Mouse (Mus musculus) liver, embryonic 15.5 days (tissue): ENCODE data around the gene Cct6b. TPM values are rescaled to one million over a fixed set of nuclear protein-coding genes. Genes with fewer than 3 reads are reported as not detected.

Source experiments
- ATAC-seq: fragments of 200-750 bp; cut with Nextera tagmentation; 2 replicates; pipeline ENCODE4 v1.8.0; 2017; ENCODE audit warnings: moderate number of reproducible peaks, mild to moderate bottlenecking, moderate library complexity; ENCODE audit not compliant: insufficient read depth
- H3K27ac ChIP-seq: fragments of 300-500 bp; sonication (generic); replicated peaks from 2 replicates; pipeline ENCODE4 v1.5.1; 2015; ENCODE audit warnings: mild to moderate bottlenecking, inconsistent platforms
- H3K27me3 ChIP-seq: fragments of 300-500 bp; sonication (generic); 2 replicates; pipeline ENCODE4 v1.6.1; 2015; ENCODE audit warnings: mild to moderate bottlenecking, inconsistent platforms
- H3K36me3 ChIP-seq: fragments of 300-500 bp; sonication (generic); replicated peaks from 2 replicates; pipeline ENCODE4 v1.6.1; 2015; ENCODE audit warnings: moderate library complexity, mild to moderate bottlenecking, inconsistent platforms
- H3K4me1 ChIP-seq: fragments of 300-500 bp; sonication (generic); replicated peaks from 2 replicates; pipeline ENCODE4 v1.6.1; 2015; ENCODE audit warnings: inconsistent platforms
- H3K4me2 ChIP-seq: fragments of 300-500 bp; sonication (generic); 2 replicates; pipeline ENCODE4 v1.6.1; 2015; ENCODE audit warnings: moderate library complexity, mild to moderate bottlenecking, inconsistent platforms
- H3K4me3 ChIP-seq: fragments of 300-500 bp; sonication (generic); replicated peaks from 2 replicates; pipeline ENCODE4 v1.5.1; 2015; ENCODE audit warnings: mild to moderate bottlenecking, inconsistent platforms
- H3K9ac ChIP-seq: fragments of 300-500 bp; sonication (generic); 2 replicates; pipeline ENCODE4 v1.6.1; 2015; ENCODE audit warnings: moderate library complexity, mild to moderate bottlenecking, inconsistent platforms
- H3K9me3 ChIP-seq: fragments of 300-500 bp; sonication (generic); replicated peaks from 2 replicates; pipeline ENCODE4 v1.6.1; 2016; ENCODE audit warnings: inconsistent platforms
- WGBS: fragments of 180-500 bp; shearing (Covaris S2); methylation state at CpG from one replicate; pipeline ENCODE4 v1.1.7; 2015; ENCODE audit warnings: mixed read lengths; ENCODE audit not compliant: insufficient replicate concordance; 5-methylcytosine and 5-hydroxymethylcytosine counted together
- polyA plus RNA-seq: library from polyadenylated mRNA; unstranded; fragments of >200 nt; fragmentation: Nextera tagmentation; extraction: Ambion mirVana; gene quantifications from 2 replicates; pipeline ENCODE4 v1.2.1, GENCODE M21; 2015

Gene Cct6b
- polyA plus RNA-seq, result 0.08 and 0.10 TPM in 2 replicates

GRCm38 (mm10) chr11:82763742-82764437, at the start of gene Cct6b, which contains the start of gene Zfp830:
TSS of gene Cct6b (minus strand) at chr11:82764321.
TSS of gene Zfp830 (plus strand) at chr11:82764345.
- under 1% methylated on average over 44 of the region's 44 CpGs for WGBS
- peak within 1 kb of the TSS; percentile 90 for H3K27ac ChIP-seq
- peaks cover 30% of the 10 kb centered on the region for H3K4me1 ChIP-seq
- peak within 1 kb of the TSS; percentile 85 for H3K9ac ChIP-seq
- H3K9me3 ChIP-seq, result no peaks in the 10 kb centered on the region
- H3K4me3 ChIP-seq, result peak within 1 kb of the TSS; percentile 91
- H3K27me3 ChIP-seq, result no peaks in the 10 kb centered on the region
- H3K36me3 ChIP-seq, result peaks cover 7% of the 10 kb centered on the region
- peak; percentile 100 for ATAC-seq
- peak within 1 kb of the TSS; percentile 90 for H3K4me2 ChIP-seq

DNA sequence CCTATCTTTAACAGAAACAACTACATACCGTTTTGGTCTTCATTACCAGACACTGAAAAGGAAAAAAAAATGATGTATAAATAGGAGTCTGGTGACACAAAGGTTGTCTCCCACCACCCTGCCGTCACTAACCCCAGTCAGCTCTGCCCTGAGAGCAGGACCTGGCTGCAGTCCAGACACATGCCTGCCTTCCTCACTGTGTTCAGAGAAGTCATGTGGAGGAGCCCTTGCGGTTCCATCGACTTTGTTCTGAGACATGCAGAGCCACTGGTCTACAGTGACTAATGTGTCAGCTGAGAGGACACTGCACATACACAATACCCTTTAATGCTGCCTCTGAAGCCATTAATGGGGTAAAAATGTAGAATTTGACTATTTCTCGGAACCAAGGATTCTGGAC, 44.4 kb upstream of the Cct6b start:
- 84% methylated on average over 5 of the region's 5 CpGs for WGBS
- ATAC-seq, result no peak
- peaks cover 92% of the 10 kb centered on the region for H3K36me3 ChIP-seq
- no peak overlapping the region for H3K9ac ChIP-seq
- H3K4me1 ChIP-seq, result no peaks in the 10 kb centered on the region
- H3K27me3 ChIP-seq, result no peaks in the 10 kb centered on the region
- no peak overlapping the region for H3K4me3 ChIP-seq
- no peak overlapping the region for H3K27ac ChIP-seq
- H3K4me2 ChIP-seq, result no peak overlapping the region
- H3K9me3 ChIP-seq, result no peaks in the 10 kb centered on the region

- Histone ChIP-seq H3K27ac (no peak overlapping the region), H3K9me3 (no peaks in the 10 kb centered on the region), H3K4me2 (no peak overlapping the region), H3K9ac (no peak overlapping the region), H3K4me3 (no peak overlapping the region), H3K27me3 (no peaks in the 10 kb centered on the region), H3K36me3 (peaks cover 96% of the 10 kb centered on the region), H3K4me1 (no peaks in the 10 kb centered on the region)
- WGBS, result 70% methylated on average over 3 of the region's 3 CpGs
- ATAC-seq, result no peak
Measured at GRCm38 (mm10) chr11:82807370-82807769, 43.2 kb upstream of the Cct6b start.

DNA sequence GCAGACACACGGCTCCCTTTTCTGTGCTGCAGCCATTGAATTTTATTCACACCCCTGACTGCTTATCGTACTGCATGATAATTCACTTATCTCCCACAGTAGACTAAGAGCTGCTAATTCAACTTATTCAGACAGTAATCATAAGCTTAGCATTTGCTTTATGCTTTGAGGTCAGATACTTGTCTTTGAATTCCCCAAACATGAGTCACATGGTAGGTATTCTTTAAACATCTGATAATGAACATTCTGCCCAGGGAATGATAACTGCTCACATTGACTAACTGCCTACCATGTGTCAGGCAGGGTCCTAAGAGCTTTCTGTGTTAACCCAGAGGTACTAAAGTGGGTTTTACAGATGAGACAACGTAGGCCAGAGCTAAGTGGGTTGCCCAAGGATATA, 42.5 kb upstream of the Cct6b start:
- Histone ChIP-seq H3K4me2 (no peak overlapping the region), H3K36me3 (peaks cover 96% of the 10 kb centered on the region), H3K9me3 (no peaks in the 10 kb centered on the region), H3K4me1 (no peaks in the 10 kb centered on the region), H3K27me3 (no peaks in the 10 kb centered on the region), H3K9ac (no peak overlapping the region), H3K27ac (no peak overlapping the region), H3K4me3 (no peak overlapping the region)
- ATAC-seq, result no peak
- WGBS, result 70% methylated on average over 3 of the region's 3 CpGs

DNA sequence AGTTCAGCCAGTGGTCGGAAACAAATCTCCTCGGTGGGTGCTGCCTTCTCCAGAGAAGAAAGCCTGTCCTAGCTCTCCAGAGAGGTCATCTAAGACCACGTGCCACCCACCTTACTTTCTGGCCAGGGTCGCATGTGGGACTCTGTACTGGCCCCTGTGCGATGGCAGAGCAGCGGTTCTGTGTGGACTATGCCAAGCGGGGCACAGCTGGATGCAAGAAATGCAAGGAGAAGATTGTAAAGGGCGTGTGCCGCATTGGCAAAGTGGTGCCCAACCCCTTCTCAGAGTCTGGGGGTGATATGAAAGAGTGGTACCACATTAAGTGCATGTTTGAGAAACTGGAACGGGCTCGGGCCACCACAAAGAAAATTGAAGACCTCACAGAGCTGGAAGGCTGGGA, 19.3 kb upstream of the Cct6b start:
- WGBS, result 75% methylated on average over 11 of the region's 11 CpGs
- H3K9me3 ChIP-seq, result no peaks in the 10 kb centered on the region
- ATAC-seq, result no peak
- peaks cover 38% of the 10 kb centered on the region for H3K4me1 ChIP-seq
- no peak overlapping the region for H3K9ac ChIP-seq
- no peak overlapping the region for H3K4me2 ChIP-seq
- no peak overlapping the region for H3K4me3 ChIP-seq
- no peak overlapping the region for H3K27ac ChIP-seq
- H3K36me3 ChIP-seq, result peaks cover 32% of the 10 kb centered on the region
- H3K27me3 ChIP-seq, result no peaks in the 10 kb centered on the region

GRCm38 (mm10) chr11:82782197-82782596, 18.1 kb upstream of the Cct6b start:
- Histone ChIP-seq H3K27me3 (no peaks in the 10 kb centered on the region), H3K36me3 (peaks cover 21% of the 10 kb centered on the region; the same call in 1 of the 2 replicates), H3K4me3 (peak overlapping the region; percentile 97), H3K4me2 (peak overlapping the region; percentile 74), H3K9me3 (no peaks in the 10 kb centered on the region), H3K27ac (no peak overlapping the region), H3K4me1 (peaks cover 42% of the 10 kb centered on the region), H3K9ac (peak overlapping the region; percentile 91)
- no peak for ATAC-seq
- 46% methylated on average over 6 of the region's 6 CpGs for WGBS

DNA sequence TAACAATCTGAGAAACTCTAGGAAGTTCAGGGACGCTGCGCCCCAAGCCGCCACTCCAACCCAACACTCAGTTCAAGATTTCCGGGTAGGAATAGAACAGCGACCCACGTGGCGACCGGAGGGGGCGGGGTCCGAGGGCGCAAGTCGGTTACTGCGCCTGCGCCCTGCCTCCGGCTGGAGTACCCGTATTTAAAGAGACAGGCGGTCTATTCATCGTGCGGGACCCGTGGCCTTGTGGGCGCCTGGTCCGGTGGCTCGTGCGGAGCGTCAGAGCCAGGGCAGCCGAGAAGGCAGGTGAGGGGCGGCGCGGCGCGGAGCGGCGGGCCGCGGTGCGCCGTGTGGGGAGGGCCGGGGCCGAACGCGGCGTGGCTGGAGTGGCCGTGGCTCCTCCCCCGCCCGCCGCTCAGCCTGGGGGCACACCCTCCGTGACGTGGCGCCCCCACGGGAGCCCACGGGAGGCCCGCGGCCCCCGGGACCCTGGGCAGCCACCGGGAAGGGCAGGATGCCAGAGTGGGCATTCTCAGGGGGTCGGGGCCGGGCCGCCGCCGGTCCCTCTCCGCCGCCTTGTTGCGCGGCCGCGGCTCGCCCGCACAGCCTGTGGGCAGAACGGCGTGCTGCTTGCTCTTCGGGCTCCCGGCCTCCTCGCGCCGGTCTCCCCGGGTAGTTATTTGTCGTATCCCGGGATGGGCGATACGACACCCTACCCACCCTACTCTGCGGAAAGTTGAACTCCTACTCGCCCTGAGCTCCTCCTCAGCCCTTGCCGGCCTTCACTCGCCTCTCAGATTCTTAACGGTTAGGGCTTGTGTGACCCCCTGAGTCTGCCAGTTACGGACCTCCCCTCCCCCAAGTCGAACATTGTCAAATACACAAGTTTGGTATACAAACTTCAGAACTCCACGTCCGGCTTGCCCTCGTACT, 17.1 kb upstream of the Cct6b start, which contains the start of gene Lig3:
Gene Lig3 (plus strand): TSS at position 126 of the 921 bp plus-strand sequence.
- Histone ChIP-seq H3K9ac (peak within 1 kb of the TSS; percentile 91), H3K27ac (peak within 1 kb of the TSS; percentile 83), H3K4me2 (peak within 1 kb of the TSS; percentile 74), H3K4me1 (peaks cover 42% of the 10 kb centered on the region), H3K27me3 (no peaks in the 10 kb centered on the region), H3K4me3 (peak within 1 kb of the TSS; percentile 97), H3K9me3 (no peaks in the 10 kb centered on the region), H3K36me3 (0 out of 2 replicates have a peak, but pooled peaks cover 21% of the 10 kb centered on the region)
- WGBS, result under 1% methylated on average over 82 of the region's 90 CpGs
- peak; percentile 92 for ATAC-seq

GRCm38 (mm10) chr11:82780134-82780533, 16.0 kb upstream of the Cct6b start:
- 34% methylated on average over 5 of the region's 5 CpGs for WGBS

GRCm38 (mm10) chr11:82764438-82764924, 360 bp upstream of the Cct6b start:
- H3K4me3 ChIP-seq, result peak overlapping the region; percentile 91
- peak overlapping the region; percentile 85 for H3K9ac ChIP-seq
- no peaks in the 10 kb centered on the region for H3K9me3 ChIP-seq
- under 1% methylated on average over 28 of the region's 28 CpGs for WGBS
- ATAC-seq, result peak; percentile 57
- peaks cover 30% of the 10 kb centered on the region for H3K4me1 ChIP-seq
- no peaks in the 10 kb centered on the region for H3K27me3 ChIP-seq
- H3K27ac ChIP-seq, result peak overlapping the region; percentile 90
- H3K36me3 ChIP-seq, result peaks cover 13% of the 10 kb centered on the region
- peak overlapping the region; percentile 90 for H3K4me2 ChIP-seq

More at GRCm38 (mm10) chr11:82780134-82780533, 16.0 kb upstream of the Cct6b start:
- peak overlapping the region; percentile 74 for H3K4me2 ChIP-seq
- H3K9me3 ChIP-seq, result no peaks in the 10 kb centered on the region
- no peak for ATAC-seq
- 0 out of 2 replicates have a peak, but pooled peaks cover 12% of the 10 kb centered on the region for H3K36me3 ChIP-seq
- no peaks in the 10 kb centered on the region for H3K27me3 ChIP-seq
- H3K4me1 ChIP-seq, result peaks cover 42% of the 10 kb centered on the region
- H3K4me3 ChIP-seq, result peak overlapping the region; percentile 97
- H3K27ac ChIP-seq, result peak overlapping the region; percentile 3; the same call in 1 of the 2 replicates
- peak overlapping the region; percentile 30; the same call in 1 of the 2 replicates for H3K9ac ChIP-seq

DNA sequence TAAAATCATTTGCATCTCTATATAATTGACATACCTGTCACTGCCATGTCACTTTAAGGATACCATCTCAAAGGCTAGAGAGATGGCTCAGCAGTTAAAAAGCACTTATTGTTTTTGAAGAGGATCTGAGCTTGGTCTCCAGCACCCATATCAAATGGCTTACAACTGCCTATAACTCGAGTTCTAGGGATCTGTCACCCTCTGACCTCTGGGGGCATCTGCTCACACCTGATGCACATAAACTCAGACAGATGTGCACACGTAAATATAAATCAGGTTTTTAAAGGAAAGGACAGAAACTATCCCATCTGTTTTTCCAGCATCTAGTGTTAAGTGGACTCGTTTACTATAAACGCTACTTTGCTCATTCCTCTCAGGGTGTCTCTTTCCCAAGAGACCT, 860 bp downstream of the Cct6b start:
- whole genome bisulfite sequencing, result 6% methylated on average over 4 of the region's 4 CpGs
- H3K27ac ChIP-seq, result peak overlapping the region; percentile 90
- peak overlapping the region; percentile 91 for H3K4me3 ChIP-seq

More for the DNA sequence above, 860 bp downstream of the Cct6b start:
- no peak for ATAC-seq
- Histone ChIP-seq H3K4me2 (peak overlapping the region; percentile 90), H3K9me3 (no peaks in the 10 kb centered on the region), H3K4me1 (peaks cover 30% of the 10 kb centered on the region), H3K9ac (peak overlapping the region; percentile 85), H3K36me3 (peaks cover under 1% of the 10 kb centered on the region; the same call in 1 of the 2 replicates), H3K27me3 (no peaks in the 10 kb centered on the region)
